Comparison of ENCODE assay signal across 23 mouse cellular contexts in the genomic region with DNA sequence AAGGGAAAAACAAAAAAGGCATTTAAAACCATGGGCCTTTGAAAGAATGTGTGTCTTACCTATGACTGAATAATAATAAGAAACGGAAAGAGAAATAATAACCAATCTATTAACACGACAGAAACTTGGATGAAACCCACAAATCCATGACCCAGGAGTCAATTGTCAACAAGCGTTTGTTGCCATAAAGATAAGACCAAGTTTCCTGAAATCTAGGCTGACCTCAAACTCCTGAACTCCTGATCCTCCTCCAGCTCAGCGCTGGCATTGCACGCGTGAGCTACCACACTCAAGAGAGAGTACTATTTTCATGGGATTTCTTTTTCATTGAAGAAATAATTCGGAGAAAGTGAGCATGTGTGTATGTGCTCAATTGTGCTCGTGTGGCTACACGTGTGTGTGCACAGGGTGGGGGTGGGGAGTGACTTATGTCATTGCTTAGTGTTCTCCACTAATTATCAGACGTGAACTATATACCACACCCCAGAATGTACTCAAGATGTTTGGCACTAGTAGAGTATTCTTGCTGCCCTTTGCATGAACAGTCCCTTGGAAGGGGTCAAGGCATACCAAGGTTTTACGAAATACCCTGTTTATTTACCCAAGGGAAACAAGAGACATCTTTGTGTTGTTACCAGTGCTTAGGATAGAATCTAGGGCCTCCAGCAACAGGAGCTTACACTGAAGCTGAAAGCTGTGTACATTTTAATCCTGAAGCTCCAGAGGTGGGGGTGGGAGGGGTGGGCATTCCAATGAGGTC. TPM values are rescaled to one million over a fixed set of nuclear protein-coding genes. Genes with fewer than 3 reads are reported as not detected.
A peak's percentile ranks its signal among the peaks of the same experiment; 100 is the strongest.
DNase-seq lines count a peak whose midpoint lies in the region; ATAC-seq and TF ChIP-seq lines count a peak whose summit lies in the region.
"Had no signal": no experiment of that assay in that cellular context is flagged by ENCODE, and none has a peak within 500 bp of the region (broad histone marks: within the 10 kb centered on the region; RNA-seq: fewer than 3 reads in every experiment).

No protein-coding gene starts in this region.

- no peak overlapping the region for H3K4me2 ChIP-seq in kidney, embryonic 16.5 days (replicated peaks; ENCODE audit: low read depth, low read length)
- no peak overlapping the region for H3K4me2 ChIP-seq in lung, postnatal 0 days (replicated peaks; ENCODE audit: low read depth, low read length)
- H3K4me2 ChIP-seq: embryonic facial prominence, embryonic 13.5 days; forebrain, embryonic 12.5 days; heart, embryonic 11.5 days; hindbrain, embryonic 12.5 days had no signal

- no peaks in the 10 kb centered on the region for H3K36me3 ChIP-seq in kidney, embryonic 16.5 days (ENCODE audit: insufficient read depth, low read length)
- no peaks in the 10 kb centered on the region for H3K36me3 ChIP-seq in lung, postnatal 0 days (ENCODE audit: insufficient read depth, low read length)
- H3K36me3 ChIP-seq: embryonic facial prominence, embryonic 13.5 days; forebrain, embryonic 12.5 days; hindbrain, embryonic 12.5 days had no signal

- no peak overlapping the region for H3K27ac ChIP-seq in kidney, embryonic 16.5 days (ENCODE audit: low read length)
- H3K27ac ChIP-seq in lung, postnatal 0 days (ENCODE audit: low read length), result no peak overlapping the region
- H3K27ac ChIP-seq: forebrain, embryonic 12.5 days; heart, adult 2 months; hindbrain, embryonic 12.5 days had no signal

- ATAC-seq in kidney, embryonic 16.5 days (ENCODE audit: low FRiP score, low TSS enrichment), result no peak
- peak; percentile 57 for ATAC-seq in lung, postnatal 0 days
- ATAC-seq: forebrain, embryonic 16.5 days; hindbrain, embryonic 16.5 days had no signal

- no peak overlapping the region for H3K9ac ChIP-seq in kidney, embryonic 16.5 days (replicated peaks; ENCODE audit: low read length)
- H3K9ac ChIP-seq in lung, postnatal 0 days (replicated peaks; ENCODE audit: low read depth), result no peak overlapping the region
- H3K9ac ChIP-seq: embryonic facial prominence, embryonic 13.5 days; forebrain, embryonic 12.5 days; hindbrain, embryonic 12.5 days had no signal

- no peaks in the 10 kb centered on the region for H3K27me3 ChIP-seq in kidney, embryonic 16.5 days (ENCODE audit: insufficient read depth, low read length)
- H3K27me3 ChIP-seq in lung, postnatal 0 days (replicated peaks; ENCODE audit: insufficient read depth, low read length), result no peaks in the 10 kb centered on the region
- H3K27me3 ChIP-seq: CH12.LX; embryonic facial prominence, embryonic 13.5 days; forebrain, embryonic 12.5 days; hindbrain, embryonic 12.5 days had no signal

- no peaks in the 10 kb centered on the region for H3K9me3 ChIP-seq in kidney, embryonic 16.5 days (ENCODE audit: low read length)
- H3K9me3 ChIP-seq in lung, postnatal 0 days (ENCODE audit: low read length), result no peaks in the 10 kb centered on the region
- H3K9me3 ChIP-seq: embryonic facial prominence, embryonic 13.5 days; forebrain, embryonic 12.5 days; hindbrain, embryonic 12.5 days had no signal

- peaks cover 8% of the 10 kb centered on the region; the same call in 1 of the 2 replicates for H3K4me1 ChIP-seq in kidney, embryonic 16.5 days (ENCODE audit: insufficient read depth, low read length)
- H3K4me1 ChIP-seq in lung, postnatal 0 days (ENCODE audit: insufficient read depth, low read depth, low read length), result no peaks in the 10 kb centered on the region
- H3K4me1 ChIP-seq: forebrain, embryonic 12.5 days; hindbrain, embryonic 12.5 days had no signal

- peak; percentile 73 for DNase-seq in heart, adult 11 months
- no peak for DNase-seq in heart, postnatal 14 days
- peak; percentile 16 for DNase-seq in kidney, postnatal 10 days
- peak; percentile 50 for DNase-seq in lung, postnatal 0 days (ENCODE audit: low spot score)
- DNase-seq in lung, postnatal 10 days, result no peak
- DNase-seq in natural killer cell, adult 2 months (ENCODE audit: low spot score in 2 of 2), result no peak
- DNase-seq in neural tube, embryonic 10.5 days (ENCODE audit: extremely low spot score, low spot score), result no peak
- DNase-seq: adrenal gland, adult 8-10 months; adrenal gland, postnatal 36 days; cerebellum, adult 2 months; cerebellum, postnatal 10 days; embryo, embryonic 11 days; gastrocnemius, postnatal 10 days; heart, adult 2 months; heart, postnatal 4 days had no signal

- no peak overlapping the region for H3K4me3 ChIP-seq in kidney, embryonic 16.5 days (ENCODE audit: low read length)
- H3K4me3 ChIP-seq in lung, postnatal 0 days (ENCODE audit: low read depth, low read length), result no peak overlapping the region
- H3K4me3 ChIP-seq: embryonic facial prominence, embryonic 13.5 days; forebrain, embryonic 12.5 days; heart, adult 2 months; hindbrain, embryonic 12.5 days had no signal

- WGBS in kidney, embryonic 16.5 days, result 59% methylated on average over 11 of the region's 11 CpGs
- 58% methylated on average over 11 of the region's 11 CpGs for WGBS in lung, postnatal 0 days

- no peak; the same call in 1 of the 2 replicates for TF ChIP-seq EP300 in lung, postnatal 0 days (IDR thresholded peaks at IDR 0.05)

- intact Hi-C loops in heart, postnatal 14 days (cut with DNase I), result no loop called here

- TF ChIP-seq CTCF in lung, postnatal 0 days (IDR thresholded peaks at IDR 0.05), result no peak

RNA-seq across cellular contexts. Expression of gene Ndufs1, which starts 15.9 kb away (rescaled TPM):
- 100 to 1,000 TPM; 776 to 791 TPM for total RNA-seq in heart, postnatal 14 days (2021)
- polyA plus RNA-seq in kidney, embryonic 16.5 days (2015; fragmentation: Nextera tagmentation; extraction: Ambion mirVana), result 188 TPM in 2 replicates
- 63.0 and 64.3 TPM in 2 replicates for polyA plus RNA-seq in lung, postnatal 0 days (2015; fragmentation: Nextera tagmentation; extraction: Ambion mirVana)

RNA-seq across cellular contexts. Expression of gene Eef1b2, which starts 15.9 kb away (rescaled TPM):
- 100 to 1,000 TPM; 353 to 397 TPM for total RNA-seq in heart, postnatal 14 days (2021)
- 533 and 571 TPM in 2 replicates for polyA plus RNA-seq in kidney, embryonic 16.5 days (2015; fragmentation: Nextera tagmentation; extraction: Ambion mirVana)
- polyA plus RNA-seq in lung, postnatal 0 days (2015; fragmentation: Nextera tagmentation; extraction: Ambion mirVana), result 274 and 315 TPM in 2 replicates

RNA-seq across cellular contexts. Expression of gene Gpr1, which starts 21.9 kb away (rescaled TPM):
- under 1 TPM; 0.36 to 0.59 TPM for total RNA-seq in heart, postnatal 14 days (2021)
- polyA plus RNA-seq in kidney, embryonic 16.5 days (2015; fragmentation: Nextera tagmentation; extraction: Ambion mirVana), result 0.07 and 0.09 TPM in 2 replicates
- polyA plus RNA-seq in lung, postnatal 0 days (2015; fragmentation: Nextera tagmentation; extraction: Ambion mirVana), result 0.10 TPM in 1 of 2 replicates, not detected in the other
- total RNA-seq: CH12.LX; heart, postnatal 4 days had no signal
- polyA plus RNA-seq: embryonic facial prominence, embryonic 13.5 days; heart, embryonic 11.5 days had no signal

Comparison
In these comparisons a context has a peak if more than half of its experiments do, and no peak if none do; other contexts are left out.
1. DNase-seq: peak in heart, adult 11 months (single experiment), kidney, postnatal 10 days (single experiment) and lung, postnatal 0 days (single experiment); none in heart, postnatal 14 days (0 of 2), lung, postnatal 10 days (single experiment), natural killer cell, adult 2 months (0 of 2) and neural tube, embryonic 10.5 days (single experiment).